Mouse (Mus musculus): ENCODE results near the gene Traf7.

- TF ChIP-seq POLR2A (IDR thresholded peaks at IDR 0.05; ENCODE audit: low read depth, low read length) (peak; percentile 45; the same call in 1 of the 2 replicates), CTCF (IDR thresholded peaks at IDR 0.05; ENCODE audit: borderline replicate concordance, insufficient read depth, low read length) (no peak)
These were observed 2.1 kb upstream of the Traf7 start for GRCm38 (mm10) chr17:24529883-24530282.

Data from embryonic fibroblast, embryonic 13.5 days (primary cell).